Mouse (Mus musculus) G1E (cell line): Measurements from ENCODE around the gene Dgat2.

Experiments
- CTCF ChIP-seq: IDR thresholded peaks from 2 replicates; pipeline ENCODE4 v1.5.1; 2012; ENCODE audit warnings: low read depth, low read length, inconsistent platforms, mixed read lengths
- GATA1 ChIP-seq: IDR thresholded peaks from 2 replicates; pipeline ENCODE4 v1.6.1; 2012; ENCODE audit warnings: borderline replicate concordance, low read length, inconsistent platforms, mixed read lengths

DNA sequence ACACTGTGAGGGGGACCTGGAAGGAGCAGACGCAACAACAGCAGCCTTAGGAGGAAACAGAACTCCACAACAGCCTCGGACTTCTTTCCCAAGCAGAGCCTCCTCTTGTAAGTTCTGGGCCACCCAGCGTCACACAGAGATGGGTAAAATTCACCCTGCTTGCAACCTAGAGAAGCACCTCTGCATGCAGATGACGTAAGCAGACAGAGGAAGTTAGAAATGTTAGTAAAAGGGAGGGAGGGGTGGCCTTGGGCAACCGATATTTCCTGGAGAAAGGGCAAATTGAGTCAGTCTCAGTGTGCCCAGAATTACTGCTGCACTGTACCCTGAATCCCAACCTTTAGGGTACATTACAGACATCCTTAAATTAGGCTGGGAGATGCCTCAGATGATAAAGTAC, 7.4 kb upstream of the Dgat2 start:
- TF ChIP-seq GATA1, result no peak
- no peak for TF ChIP-seq CTCF
